Mouse (Mus musculus): ENCODE data around the gene H2-Oa. TPM values are rescaled to one million over a fixed set of nuclear protein-coding genes. Genes with fewer than 3 reads are reported as not detected.

Gene H2-Oa
- polyA plus RNA-seq, 1 experiment, result 9.5 TPM

DNA sequence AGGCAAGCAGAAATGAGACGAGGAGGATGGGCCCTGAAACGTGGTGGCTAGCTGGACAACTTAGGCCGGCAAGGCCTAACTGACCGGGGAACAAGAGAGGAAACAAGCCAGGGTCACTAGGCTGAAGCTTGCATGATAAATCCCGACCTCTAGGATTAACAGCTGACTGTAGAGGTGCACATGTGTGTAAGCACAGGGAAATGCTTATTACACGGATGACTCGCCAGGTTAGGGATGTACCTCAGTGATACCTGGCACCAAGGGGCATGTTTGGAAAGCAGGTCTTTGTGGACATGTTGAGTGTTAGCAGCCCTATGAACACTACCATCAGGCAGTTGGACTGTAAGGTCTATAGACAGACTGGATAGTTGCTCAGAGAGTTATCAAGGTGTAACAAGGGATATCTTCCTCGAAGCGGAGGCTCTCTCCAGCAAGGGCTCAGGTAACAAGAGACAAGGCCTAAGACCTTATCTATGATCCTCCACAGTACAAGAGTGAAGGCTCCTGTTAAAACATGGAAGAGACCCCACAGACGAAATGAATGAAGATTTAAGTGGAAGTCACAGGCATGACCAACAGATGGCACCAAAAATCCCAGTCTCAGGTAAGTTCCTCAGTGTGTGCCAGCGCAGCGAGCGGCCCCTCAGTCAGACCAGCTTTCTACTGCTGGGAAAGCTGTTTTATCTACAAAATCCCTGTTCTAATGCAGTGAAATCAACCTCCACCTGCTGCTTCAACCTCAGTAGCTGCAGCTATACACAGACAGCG lies 17.1 kb downstream of the H2-Oa start:
- Histone ChIP-seq H3K27me3 (replicated peaks) (no peaks in the 10 kb centered on the region), H3K36me3 (replicated peaks; ENCODE audit: low read length) (peaks cover 54% of the 10 kb centered on the region), H3K9me3 (0 out of 2 replicates have a peak, but pooled peaks cover 3% of the 10 kb centered on the region), H3K4me1 (peaks cover 52% of the 10 kb centered on the region), H3K4me3 (replicated peaks) (no peak overlapping the region)
- TF ChIP-seq GATA1 (IDR thresholded peaks at IDR 0.05; ENCODE audit: borderline replicate concordance, low read length), result no peak
- TF ChIP-seq FLI1 (IDR thresholded peaks at IDR 0.05; ENCODE audit: low read length), result no peak

DNA sequence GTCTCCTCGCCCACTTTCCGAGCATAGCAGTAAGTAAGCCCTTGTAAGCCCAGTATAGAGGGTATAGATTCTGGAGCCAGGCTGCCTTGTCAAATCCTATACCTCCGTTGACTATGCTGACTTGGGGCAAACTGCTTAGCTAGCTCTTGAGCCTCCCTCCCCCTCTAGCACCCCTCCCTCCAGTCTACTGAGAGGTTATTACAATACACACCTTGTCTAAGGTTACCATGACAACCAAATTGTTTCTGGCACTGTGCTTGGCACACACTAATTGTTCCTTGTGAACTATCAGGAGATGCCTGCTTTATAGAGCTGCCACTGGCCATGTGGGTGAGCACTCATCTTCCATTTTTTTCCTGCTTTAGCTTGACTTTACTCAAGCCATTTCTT lies 17.7 kb downstream of the H2-Oa start:
- 0 out of 2 replicates have a peak, but pooled peaks cover 3% of the 10 kb centered on the region for H3K9me3 ChIP-seq
- peaks cover 60% of the 10 kb centered on the region for H3K36me3 ChIP-seq (replicated peaks; ENCODE audit: low read length)
- TF ChIP-seq FLI1 (IDR thresholded peaks at IDR 0.05; ENCODE audit: low read length) (no peak), GATA1 (IDR thresholded peaks at IDR 0.05; ENCODE audit: borderline replicate concordance, low read length) (no peak)
- H3K4me1 ChIP-seq, result peaks cover 52% of the 10 kb centered on the region
- H3K4me3 ChIP-seq (replicated peaks), result no peak overlapping the region
- H3K27me3 ChIP-seq (replicated peaks), result no peaks in the 10 kb centered on the region

DNA sequence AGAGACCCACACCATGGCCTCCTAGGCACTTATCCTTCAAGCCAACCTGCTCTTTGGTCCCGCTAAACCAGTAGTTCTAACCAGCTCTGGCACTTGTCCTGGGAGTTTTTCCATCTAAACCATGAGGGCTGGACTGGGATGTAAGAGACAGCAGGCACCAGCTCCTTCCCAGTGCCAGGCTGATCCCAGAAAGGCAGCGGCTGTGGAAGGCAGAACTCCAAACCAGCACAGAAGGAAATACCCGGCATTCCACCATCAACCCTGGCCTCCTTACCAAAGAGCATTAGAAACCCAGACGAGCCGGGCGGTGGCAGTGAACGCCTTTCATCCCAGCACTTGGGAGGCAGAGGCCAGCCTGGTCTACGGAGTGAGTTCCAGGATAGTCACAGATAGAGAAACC lies 18.2 kb downstream of the H2-Oa start:
- H3K27me3 ChIP-seq (replicated peaks), result no peaks in the 10 kb centered on the region
- no peak overlapping the region for H3K4me3 ChIP-seq (replicated peaks)
- 0 out of 2 replicates have a peak, but pooled peaks cover 3% of the 10 kb centered on the region for H3K9me3 ChIP-seq
- H3K4me1 ChIP-seq, result peaks cover 57% of the 10 kb centered on the region
- TF ChIP-seq GATA1 (IDR thresholded peaks at IDR 0.05; ENCODE audit: borderline replicate concordance, low read length), result no peak
- TF ChIP-seq FLI1 (IDR thresholded peaks at IDR 0.05; ENCODE audit: low read length), result no peak
- H3K36me3 ChIP-seq (replicated peaks; ENCODE audit: low read length), result peaks cover 65% of the 10 kb centered on the region

DNA sequence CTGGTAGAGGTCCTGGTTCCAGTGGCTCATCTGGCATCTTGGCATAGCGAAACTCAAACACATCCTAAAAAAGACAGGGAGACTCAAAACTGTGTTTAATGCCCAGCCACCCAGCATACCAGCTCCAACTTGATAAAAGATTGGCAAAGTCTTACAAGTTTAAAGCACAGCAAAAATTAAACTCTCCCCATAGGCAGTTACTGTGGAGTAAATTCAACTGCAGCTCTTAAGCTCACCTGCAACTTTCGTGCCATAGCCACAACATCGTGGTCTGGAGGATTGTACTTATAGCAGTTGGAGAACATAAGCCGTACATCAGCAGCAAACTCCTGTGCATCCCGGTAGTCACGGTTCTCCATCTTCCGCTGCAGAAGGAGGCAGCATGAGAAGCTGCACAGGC lies 22.0 kb downstream of the H2-Oa start:
- Histone ChIP-seq H3K9me3 (no peaks in the 10 kb centered on the region), H3K36me3 (replicated peaks; ENCODE audit: low read length) (peaks cover 100% of the 10 kb centered on the region), H3K4me3 (replicated peaks) (no peak overlapping the region), H3K27me3 (replicated peaks) (no peaks in the 10 kb centered on the region), H3K4me1 (peaks cover 57% of the 10 kb centered on the region)
- no peak for TF ChIP-seq GATA1 (IDR thresholded peaks at IDR 0.05; ENCODE audit: borderline replicate concordance, low read length)
- no peak for TF ChIP-seq FLI1 (IDR thresholded peaks at IDR 0.05; ENCODE audit: low read length)

DNA sequence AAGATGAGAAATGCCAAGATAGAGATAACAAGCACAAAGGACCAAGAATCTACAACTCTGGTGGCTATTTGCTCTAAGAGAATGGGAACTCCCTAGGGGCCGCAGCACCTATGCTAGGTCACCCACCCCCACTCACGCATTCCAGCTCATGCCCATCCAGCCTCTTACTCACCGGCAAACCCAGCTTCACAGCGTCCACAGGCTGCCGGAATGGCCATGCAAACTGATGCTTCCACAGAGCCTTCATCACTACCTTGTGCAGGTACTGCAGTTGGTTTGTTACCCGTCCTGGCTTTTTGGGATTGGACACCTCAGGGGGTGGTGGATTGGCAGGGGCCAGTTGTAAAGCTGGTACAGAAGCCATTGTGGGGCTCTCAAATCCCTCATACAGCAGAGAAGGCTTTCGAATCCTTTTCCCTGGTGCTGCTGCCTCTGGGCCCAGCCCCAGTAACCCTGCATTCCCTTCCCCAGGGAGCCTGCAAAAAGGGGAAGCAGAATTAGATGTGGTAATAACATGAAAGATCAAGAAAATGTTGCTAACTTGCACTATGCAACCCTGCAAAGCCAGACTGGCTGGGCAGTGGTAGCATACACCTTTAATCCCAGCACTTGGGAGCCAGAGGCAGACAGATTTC lies 24.7 kb downstream of the H2-Oa start:
- Histone ChIP-seq H3K9me3 (no peaks in the 10 kb centered on the region), H3K36me3 (replicated peaks; ENCODE audit: low read length) (peaks cover 75% of the 10 kb centered on the region), H3K4me1 (peaks cover 54% of the 10 kb centered on the region), H3K4me3 (replicated peaks) (peak overlapping the region; percentile 96), H3K27me3 (replicated peaks) (no peaks in the 10 kb centered on the region)
- TF ChIP-seq GATA1 (IDR thresholded peaks at IDR 0.05; ENCODE audit: borderline replicate concordance, low read length) (no peak), FLI1 (IDR thresholded peaks at IDR 0.05; ENCODE audit: low read length) (no peak)

DNA sequence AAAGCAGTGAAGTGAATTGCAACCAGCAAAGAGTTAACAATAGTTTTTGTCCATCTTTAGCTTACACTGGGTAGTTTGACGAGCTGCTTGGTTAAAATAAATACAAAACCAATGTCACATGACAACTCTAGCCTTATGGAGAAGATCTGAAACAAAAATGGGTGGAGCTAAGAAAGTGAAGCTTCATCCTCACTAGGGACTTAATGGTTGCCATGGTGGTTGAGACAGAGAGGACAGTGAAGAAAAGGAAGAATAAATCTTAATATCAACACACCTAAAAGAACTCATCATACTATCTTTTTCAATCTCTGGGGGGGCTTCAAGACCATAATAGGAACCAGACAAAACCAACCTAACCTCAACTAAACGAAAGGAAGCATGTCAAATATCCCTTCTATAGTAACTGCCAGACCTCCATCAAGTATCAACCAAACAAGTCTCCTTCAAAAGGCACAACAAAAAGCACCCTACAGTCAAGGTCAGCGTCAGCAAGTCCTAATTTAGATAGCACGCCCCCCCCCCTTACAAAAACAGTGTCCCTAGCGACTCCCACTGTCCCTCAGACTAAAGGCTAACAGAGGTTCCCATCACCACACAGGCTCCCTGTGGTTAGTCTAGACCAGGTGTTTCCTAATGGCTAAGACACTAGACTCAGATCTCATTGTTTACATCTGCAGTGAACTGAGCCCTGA lies 25.4 kb downstream of the H2-Oa start:
- H3K4me3 ChIP-seq (replicated peaks), result peak overlapping the region; percentile 96
- H3K27me3 ChIP-seq (replicated peaks), result no peaks in the 10 kb centered on the region
- H3K4me1 ChIP-seq, result peaks cover 52% of the 10 kb centered on the region
- H3K36me3 ChIP-seq (replicated peaks; ENCODE audit: low read length), result peaks cover 68% of the 10 kb centered on the region
- H3K9me3 ChIP-seq, result no peaks in the 10 kb centered on the region
- TF ChIP-seq FLI1 (IDR thresholded peaks at IDR 0.05; ENCODE audit: low read length) (no peak), GATA1 (IDR thresholded peaks at IDR 0.05; ENCODE audit: borderline replicate concordance, low read length) (no peak)

DNA sequence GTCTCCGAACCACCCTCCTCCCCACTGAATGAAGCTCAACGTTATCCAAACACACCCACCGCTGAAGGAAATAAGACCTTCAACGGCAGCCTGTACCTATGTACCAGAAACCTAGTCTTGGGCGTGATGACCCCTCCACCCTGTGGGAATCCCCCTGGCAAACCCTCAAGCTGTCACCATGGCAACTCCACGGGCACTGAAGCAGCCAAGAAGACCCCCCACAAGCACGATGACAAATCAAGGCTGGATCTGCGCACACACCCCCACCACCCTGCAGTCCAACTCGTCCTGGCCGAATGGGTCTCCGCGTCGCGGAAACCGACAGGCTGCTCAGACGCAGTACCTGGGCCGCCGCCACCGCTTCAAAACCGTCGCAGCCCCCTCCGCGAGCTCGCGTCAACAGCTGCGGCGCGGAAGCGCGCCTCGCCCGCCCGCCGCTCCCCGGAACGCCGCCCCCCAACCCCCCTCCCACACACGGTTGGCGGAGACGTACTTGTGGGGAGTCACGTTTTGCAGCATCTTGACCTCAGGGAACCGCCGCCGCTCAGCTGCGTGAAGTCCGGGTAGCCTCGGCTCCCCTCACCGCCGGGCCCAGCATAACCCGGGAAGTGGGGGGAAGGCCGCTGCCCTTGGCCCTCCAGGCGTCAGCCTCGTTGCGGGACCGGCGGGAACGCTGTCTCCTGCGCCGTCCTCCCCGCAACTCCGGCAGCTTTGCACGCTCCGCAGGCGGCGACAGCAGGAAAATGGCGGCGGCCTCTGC lies 26.2 kb downstream of the H2-Oa start:
- Histone ChIP-seq H3K36me3 (replicated peaks; ENCODE audit: low read length) (peaks cover 61% of the 10 kb centered on the region), H3K4me1 (peaks cover 48% of the 10 kb centered on the region), H3K27me3 (replicated peaks) (no peaks in the 10 kb centered on the region), H3K9me3 (no peaks in the 10 kb centered on the region), H3K4me3 (replicated peaks) (peak overlapping the region; percentile 96)
- no peak for TF ChIP-seq GATA1 (IDR thresholded peaks at IDR 0.05; ENCODE audit: borderline replicate concordance, low read length)
- no peak for TF ChIP-seq FLI1 (IDR thresholded peaks at IDR 0.05; ENCODE audit: low read length)

DNA sequence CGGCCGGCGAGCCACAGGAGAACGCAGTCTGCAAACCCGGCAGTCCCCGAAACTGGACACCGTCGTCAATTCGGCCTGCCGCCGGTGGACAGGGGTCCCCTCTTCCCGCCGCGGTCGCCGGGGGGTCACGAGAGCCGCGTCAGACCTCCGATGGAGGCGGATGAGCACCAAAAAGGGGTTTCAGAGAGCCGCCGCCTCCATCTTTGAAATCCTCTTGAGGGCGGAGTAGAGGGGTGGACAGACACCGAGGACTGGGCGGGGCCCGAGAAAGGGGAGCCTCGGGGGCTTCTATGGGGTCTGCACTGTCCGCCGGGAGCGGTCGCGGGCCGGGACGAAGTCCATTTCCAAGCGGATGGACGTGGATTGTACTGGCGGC lies 26.7 kb downstream of the H2-Oa start:
- H3K9me3 ChIP-seq, result no peaks in the 10 kb centered on the region
- H3K4me1 ChIP-seq, result peaks cover 48% of the 10 kb centered on the region
- peak overlapping the region; percentile 96 for H3K4me3 ChIP-seq (replicated peaks)
- TF ChIP-seq FLI1 (IDR thresholded peaks at IDR 0.05; ENCODE audit: low read length) (no peak), GATA1 (IDR thresholded peaks at IDR 0.05; ENCODE audit: borderline replicate concordance, low read length) (no peak)
- H3K27me3 ChIP-seq (replicated peaks), result no peaks in the 10 kb centered on the region
- peaks cover 58% of the 10 kb centered on the region for H3K36me3 ChIP-seq (replicated peaks; ENCODE audit: low read length)
